Mouse (Mus musculus) ES-E14 (cell line): ENCODE results near the gene March8. TPM values are rescaled to one million over a fixed set of nuclear protein-coding genes. Genes with fewer than 3 reads are reported as not detected.

ENCODE experiments used
- DNase-seq: peaks from one replicate; pipeline ENCODE4 v3.0.0-alpha.2; 2013; ENCODE audit warnings: low read depth, low spot score
- H3K27ac ChIP-seq: 2 replicates; pipeline ENCODE4 v1.5.1; 2012; ENCODE audit warnings: low read depth, mild to moderate bottlenecking, low read length, moderate library complexity, mixed read lengths; ENCODE audit not compliant: poor library complexity, insufficient read depth, severe bottlenecking
- H3K36me3 ChIP-seq: 2 replicates; pipeline ENCODE4 v1.6.1; 2012; ENCODE audit warnings: mild to moderate bottlenecking, low read length, moderate library complexity, mixed read lengths; ENCODE audit not compliant: control insufficient read depth, poor library complexity, insufficient read depth, severe bottlenecking
- H3K4me1 ChIP-seq, 2 experiments: fragments of 150-350 bp in 1 of 2; sonication (generic) in 1 of 2; 2 replicates each; pipeline ENCODE4 v1.6.1; 2012; ENCODE audit warnings: low read length in 2 of 2, mild to moderate bottlenecking in 1 of 2, mixed read lengths in 1 of 2; ENCODE audit not compliant: control insufficient read depth in 2 of 2, insufficient read depth in 2 of 2, poor library complexity in 1 of 2
- H3K4me3 ChIP-seq, 2 experiments: fragments of 150-350 bp in 1 of 2; sonication (generic) in 1 of 2; 2 replicates each; pipeline ENCODE4 v1.5.1; 2012; ENCODE audit warnings: low read length in 2 of 2, low read depth in 1 of 2, mild to moderate bottlenecking in 1 of 2, mixed read lengths in 1 of 2; ENCODE audit not compliant: insufficient read depth in 1 of 2, poor library complexity in 1 of 2, severe bottlenecking in 1 of 2
- H3K9ac ChIP-seq: 2 replicates; pipeline ENCODE4 v1.6.1; 2012; ENCODE audit warnings: low read depth, mild to moderate bottlenecking, low read length, mixed read lengths; ENCODE audit not compliant: poor library complexity, insufficient read depth, severe bottlenecking
- H3K9me3 ChIP-seq: fragments of 150-350 bp; sonication (generic); 2 replicates; pipeline ENCODE4 v1.6.1; 2012; ENCODE audit warnings: low read depth, mild to moderate bottlenecking, low read length; ENCODE audit not compliant: control insufficient read depth, insufficient read depth
- CHD2 ChIP-seq: IDR thresholded peaks from 2 replicates; pipeline ENCODE4 v1.6.1; 2014; ENCODE audit warnings: mild to moderate bottlenecking, low read depth, low read length, inconsistent platforms
- HCFC1 ChIP-seq: IDR thresholded peaks from 2 replicates; pipeline ENCODE4 v1.6.1; 2012; ENCODE audit warnings: low read length, inconsistent platforms, borderline replicate concordance; ENCODE audit not compliant: insufficient read depth
- MAFK ChIP-seq: IDR thresholded peaks from 2 replicates; pipeline ENCODE4 v1.6.1; 2014; ENCODE audit warnings: mild to moderate bottlenecking, low read depth, low read length, inconsistent platforms; ENCODE audit not compliant: insufficient read depth
- ZC3H11A ChIP-seq: IDR thresholded peaks from 2 replicates; pipeline ENCODE4 v1.6.1; 2012; ENCODE audit warnings: low read depth, mild to moderate bottlenecking, inconsistent platforms, low read length, borderline replicate concordance
- ZNF384 ChIP-seq: IDR thresholded peaks from 2 replicates; pipeline ENCODE4 v1.6.1; 2012; ENCODE audit warnings: low read depth, low read length, inconsistent platforms
- in situ Hi-C, 2 experiments: fragments of 600-800 bp; cut with MboI; formaldehyde crosslinking; loops; one replicate each; pipeline ENCODE4 v1.15.1; 2025; ENCODE audit warnings: low sequenced_read_pairs in 2 of 2, inconsistent platforms in 1 of 2; ENCODE audit not compliant: unreplicated experiment in 2 of 2
- total RNA-seq: library from RNA; depleted of rRNA; stranded (reverse); fragments of 300-350 nt; gene quantifications from 2 replicates; pipeline ENCODE4 v1.2.3, GENCODE M21; 2012

The March8 gene
- total RNA-seq, 1 experiment = 17.6 TPM

GRCm38 (mm10) chr6:116405715-116406114 lies 67.9 kb downstream of the March8 start:
- no peak overlapping the region for H3K9ac ChIP-seq
- TF ChIP-seq ZC3H11A (no peak), MAFK (no peak), HCFC1 (no peak), ZNF384 (no peak), CHD2 (no peak)
- no peak overlapping the region for H3K4me3 ChIP-seq
- H3K36me3 ChIP-seq = peaks cover 9% of the 10 kb centered on the region; the same call in 1 of the 2 replicates
- H3K9me3 ChIP-seq = no peaks in the 10 kb centered on the region
- no peak for DNase-seq
- no peaks in the 10 kb centered on the region for H3K4me1 ChIP-seq
- in situ Hi-C loops = no loop called here
- no peak overlapping the region for H3K27ac ChIP-seq

- Histone ChIP-seq H3K9me3 (no peaks in the 10 kb centered on the region), H3K36me3 (peaks cover 7% of the 10 kb centered on the region; the same call in 1 of the 2 replicates), H3K27ac (no peak overlapping the region), H3K9ac (no peak overlapping the region), H3K4me1 (no peaks in the 10 kb centered on the region), H3K4me3 (no peak overlapping the region)
- no peak for TF ChIP-seq ZNF384
- in situ Hi-C loops = no loop called here
- DNase-seq = no peak
Observed at GRCm38 (mm10) chr6:116406152-116406551, 68.3 kb downstream of the March8 start.

DNA sequence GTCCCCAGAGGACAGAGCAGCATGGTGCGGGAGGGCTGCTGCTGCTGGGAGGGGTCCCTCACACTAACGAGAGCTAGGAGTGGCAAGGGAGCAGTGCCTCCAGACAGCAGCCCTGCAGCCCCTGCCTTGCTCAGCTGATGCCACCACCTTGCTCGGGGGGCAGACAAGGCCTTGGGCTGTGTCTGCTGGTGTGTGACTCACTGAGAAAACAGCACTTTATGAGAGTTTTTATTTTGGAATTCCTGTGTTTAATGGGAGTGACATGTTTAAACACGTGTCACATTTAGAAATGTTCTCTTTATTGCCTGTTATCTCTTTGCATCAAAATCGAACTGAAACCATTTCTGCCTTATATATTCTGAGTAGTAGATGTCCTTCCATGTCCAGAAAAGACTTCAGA lies 68.9 kb downstream of the March8 start:
- H3K27ac ChIP-seq = no peak overlapping the region
- H3K4me1 ChIP-seq = no peaks in the 10 kb centered on the region
- peaks cover 6% of the 10 kb centered on the region; the same call in 1 of the 2 replicates for H3K36me3 ChIP-seq
- no peak overlapping the region for H3K9ac ChIP-seq
- no peak for DNase-seq
- no peak overlapping the region for H3K4me3 ChIP-seq
- H3K9me3 ChIP-seq = no peaks in the 10 kb centered on the region
- in situ Hi-C loops = no loop called here
- no peak for TF ChIP-seq HCFC1
- no peak for TF ChIP-seq MAFK
- no peak for TF ChIP-seq CHD2
- no peak for TF ChIP-seq ZC3H11A
- no peak for TF ChIP-seq ZNF384

DNA sequence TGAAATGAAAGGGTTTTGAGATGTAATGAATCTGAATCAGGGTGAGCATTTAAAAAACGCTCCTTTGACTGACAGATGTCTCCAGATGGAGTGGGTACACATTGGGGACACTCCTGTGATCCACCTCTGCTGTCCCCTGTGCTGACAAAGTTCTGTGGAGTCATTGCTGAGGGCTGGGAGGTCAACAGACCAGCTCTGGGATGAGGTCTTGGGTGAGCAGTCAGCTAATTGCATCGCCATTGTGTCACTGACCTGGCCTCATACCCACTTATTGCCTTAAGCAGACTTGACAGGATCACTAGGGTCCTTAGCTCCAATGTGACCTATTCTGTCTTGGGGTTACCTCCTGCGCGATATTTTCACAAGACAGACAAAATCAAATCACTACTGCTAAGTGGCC lies 69.4 kb downstream of the March8 start:
- no peaks in the 10 kb centered on the region for H3K9me3 ChIP-seq
- H3K9ac ChIP-seq = no peak overlapping the region
- H3K27ac ChIP-seq = no peak overlapping the region
- no peaks in the 10 kb centered on the region for H3K4me1 ChIP-seq
- H3K4me3 ChIP-seq = no peak overlapping the region
- in situ Hi-C loops = no loop called here
- DNase-seq = no peak
- peaks cover 5% of the 10 kb centered on the region; the same call in 1 of the 2 replicates for H3K36me3 ChIP-seq
- TF ChIP-seq HCFC1 (no peak), MAFK (no peak), ZNF384 (no peak), ZC3H11A (no peak), CHD2 (no peak)

DNA sequence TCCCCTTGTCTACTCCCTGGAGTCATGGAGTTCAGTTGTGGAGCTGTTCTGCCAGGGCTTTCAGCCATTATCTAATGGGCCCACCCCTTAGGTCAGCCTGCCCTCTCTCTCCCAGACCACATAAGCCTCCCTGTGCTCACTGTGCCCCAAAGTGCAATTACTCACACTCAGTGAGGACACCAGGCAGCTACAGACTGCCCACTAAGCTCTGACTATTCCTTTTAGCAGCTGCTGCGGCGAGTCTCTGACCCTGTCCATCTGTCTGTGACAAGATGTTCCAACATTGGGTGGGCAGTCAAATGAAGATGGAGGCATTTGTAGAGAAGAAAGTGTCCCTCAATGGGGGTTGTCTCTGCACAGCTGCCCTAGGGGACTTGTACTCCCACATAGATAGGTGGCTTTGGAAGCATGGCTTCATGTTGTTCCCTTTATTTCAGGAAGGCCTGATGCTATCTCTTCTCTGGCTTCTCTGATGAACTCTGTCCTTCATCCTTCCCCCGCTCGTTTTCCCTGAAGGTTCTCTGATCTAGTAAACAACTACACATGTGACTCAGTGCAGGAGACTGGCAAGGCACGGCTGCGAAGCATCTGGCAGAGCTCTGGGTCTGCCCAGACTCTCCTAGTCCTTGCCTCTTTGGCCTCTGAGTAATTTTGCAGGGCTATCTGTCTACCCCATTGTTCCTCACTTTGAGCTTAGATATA lies 70.3 kb downstream of the March8 start:
- TF ChIP-seq CHD2 (no peak), MAFK (no peak), ZC3H11A (no peak), ZNF384 (no peak), HCFC1 (no peak)
- H3K36me3 ChIP-seq = peaks cover 5% of the 10 kb centered on the region; the same call in 1 of the 2 replicates
- no peak overlapping the region for H3K27ac ChIP-seq
- in situ Hi-C loops = no loop called here
- no peaks in the 10 kb centered on the region for H3K9me3 ChIP-seq
- H3K9ac ChIP-seq = no peak overlapping the region
- no peak for DNase-seq
- no peaks in the 10 kb centered on the region for H3K4me1 ChIP-seq
- H3K4me3 ChIP-seq = no peak overlapping the region
